Mouse (Mus musculus): ENCODE measurements around the gene Cort.

- TF ChIP-seq POLR2A (IDR thresholded peaks at IDR 0.05; ENCODE audit: low read depth, low read length), result no peak
- TF ChIP-seq CTCF (conservative IDR thresholded peaks at IDR 0.05; ENCODE audit: insufficient read depth, insufficient read length, low read depth, low read length), result no peak
These were observed 28.0 kb downstream of the Cort start for GRCm38 (mm10) chr4:149098571-149098970.

Measured in kidney, adult 2 months (tissue).